Mouse (Mus musculus) erythroblast, embryonic 14.5 days (primary cell): ENCODE results near the gene Cttnbp2.

Experiments
- GATA1 ChIP-seq: IDR thresholded peaks from 2 replicates; pipeline ENCODE4 v1.6.1; 2012; ENCODE audit warnings: low read length, inconsistent platforms, mixed read lengths
- TAL1 ChIP-seq: IDR thresholded peaks from 3 replicates; pipeline ENCODE4 v1.6.1; 2012; ENCODE audit warnings: low read length, inconsistent platforms, mixed read lengths

- TF ChIP-seq GATA1 (no peak), TAL1 (no peak)
Observed at GRCm38 (mm10) chr6:18492977-18493376, 21.7 kb downstream of the Cttnbp2 start.
